Mouse (Mus musculus) lung, postnatal 0 days (tissue): ENCODE measurements at regions not wholly inside any gene's neighbourhood (a gene's known extent, or its start where the extent isn't known, plus 50 kb on each side); places are given as distances from the start of the nearest gene placed in this dataset.

Experiments used
- CTCF ChIP-seq: IDR thresholded peaks from 2 replicates; pipeline ENCODE4 v1.5.1; 2016; ENCODE audit warnings: antibody characterized with exemption, mild to moderate bottlenecking
- EP300 ChIP-seq: IDR thresholded peaks from 2 replicates; pipeline ENCODE4 v1.6.1; 2016; ENCODE audit warnings: antibody characterized with exemption, mild to moderate bottlenecking, control low read depth

- TF ChIP-seq CTCF = no peak
- TF ChIP-seq EP300 = no peak
Observed at GRCm38 (mm10) chr17:61313424-61313823, 1567.7 kb downstream of the Efna5 start.
